Mouse (Mus musculus): ENCODE results near the gene Ly6g6f.
"Not testable (repeated sequence)": the region's sequence is repeated elsewhere in the genome, so short reads cannot be mapped to it uniquely, and the experiment has no call there.

The Ly6g6f gene

DNA sequence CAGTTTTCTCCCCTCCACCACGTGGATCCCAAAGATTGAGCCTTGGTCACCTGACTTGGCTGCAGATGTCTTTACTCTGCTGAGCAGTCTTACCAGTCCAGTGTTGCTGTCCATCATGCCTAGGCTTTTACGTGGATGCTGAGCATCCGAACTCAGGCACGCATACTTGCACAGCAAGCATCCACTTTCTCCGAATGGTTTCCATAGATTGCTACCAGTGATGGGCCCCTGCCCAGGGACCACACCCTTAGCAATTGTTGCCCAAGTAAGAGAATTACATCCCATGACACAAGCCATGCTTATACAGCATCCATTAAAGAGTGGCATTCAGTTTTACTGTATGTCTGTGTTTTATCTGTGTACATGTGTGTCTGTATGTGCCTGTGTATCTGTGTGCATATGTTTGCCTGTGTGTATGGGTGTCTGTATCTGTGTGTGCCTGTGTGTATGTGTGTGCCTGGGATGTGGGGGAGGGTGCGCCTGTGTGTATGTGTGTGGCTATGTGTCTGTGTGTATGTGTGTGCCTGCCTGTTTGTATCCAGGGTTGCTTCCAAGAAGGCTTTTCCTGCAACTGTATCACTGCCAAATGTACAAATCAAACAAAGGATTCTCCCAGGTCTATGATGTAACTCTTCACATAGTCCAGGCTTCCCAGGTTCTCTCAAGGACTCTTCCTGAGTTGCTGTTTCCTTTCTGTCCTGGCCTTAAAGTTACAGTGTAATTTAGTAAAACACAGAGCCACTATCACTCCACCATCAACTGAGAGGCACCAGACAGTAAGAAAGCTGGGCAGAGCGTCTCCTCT lies 29.5 kb downstream of the Ly6g6f start:
- DNase-seq (ENCODE audit: low read depth in 1 of 2, low spot score in 2 of 2), result no peak

DNA sequence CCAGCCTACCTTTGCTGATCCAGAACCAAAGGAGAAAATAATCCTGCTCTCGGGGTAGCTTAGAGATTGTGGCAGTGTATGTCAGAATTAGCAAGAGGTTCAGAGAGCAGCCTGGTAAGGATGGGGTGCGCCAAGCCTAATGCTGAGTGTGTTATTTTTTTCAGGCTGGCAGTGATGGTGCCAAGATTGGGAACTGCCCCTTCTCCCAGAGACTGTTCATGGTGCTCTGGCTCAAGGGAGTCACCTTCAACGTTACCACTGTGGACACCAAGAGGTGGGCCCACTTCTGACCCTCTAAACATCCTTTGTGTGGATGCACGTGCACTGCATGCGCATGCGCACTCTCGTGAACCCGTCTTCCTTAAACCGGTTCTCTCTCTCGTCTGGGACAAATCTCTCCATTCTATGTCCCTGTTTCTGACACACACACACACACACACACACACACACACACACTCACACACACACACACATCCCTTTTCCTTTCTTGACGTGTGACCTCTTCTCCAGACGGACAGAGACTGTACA lies 33.1 kb downstream of the Ly6g6f start:
- no peak for DNase-seq (ENCODE audit: low read depth in 1 of 2, low spot score in 2 of 2)

DNA sequence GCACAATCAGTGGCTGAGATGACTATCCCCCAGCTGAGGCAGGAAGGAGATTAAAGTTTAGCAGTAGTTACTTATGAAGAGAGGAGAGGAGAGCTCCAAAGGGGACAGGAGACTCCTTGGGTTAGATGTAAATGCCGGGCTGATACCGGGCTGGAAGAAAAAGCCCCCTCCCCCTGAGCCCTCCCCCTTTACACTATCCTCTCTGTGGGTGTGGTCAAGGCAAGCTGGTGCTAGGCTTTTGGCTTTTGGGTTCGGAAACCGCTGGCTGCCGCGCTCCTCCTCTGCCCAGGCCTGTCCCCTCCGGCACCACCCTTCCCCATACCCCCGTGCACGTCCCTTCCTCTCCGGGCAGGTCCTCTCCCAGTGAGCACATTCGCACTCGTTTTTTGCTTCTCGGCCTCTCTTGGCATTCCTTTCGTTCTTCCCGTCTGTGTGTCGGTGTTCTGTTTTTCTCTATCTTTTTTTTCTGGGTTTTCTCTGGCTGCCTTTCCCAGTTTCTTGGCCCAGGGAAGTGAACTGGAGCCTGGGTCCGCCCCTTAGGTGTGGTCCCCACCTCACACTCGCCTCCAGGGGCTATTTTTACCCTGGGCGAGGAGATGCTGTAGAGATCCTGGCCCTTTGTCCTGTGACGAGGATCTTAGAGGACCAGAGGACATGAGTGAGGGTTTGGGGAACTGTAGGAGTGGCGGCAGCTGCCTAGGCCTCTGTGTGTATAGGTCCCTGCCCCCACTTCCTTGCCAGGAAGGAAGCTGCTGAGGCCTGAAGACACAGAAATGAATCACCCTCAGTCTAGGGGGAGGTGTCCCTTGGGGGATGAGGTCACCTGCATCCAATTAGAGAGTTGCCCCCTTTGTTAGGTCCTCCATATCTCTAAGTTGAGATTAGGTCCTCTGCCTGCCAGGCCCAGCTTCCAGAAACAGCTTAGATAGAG lies 34.0 kb downstream of the Ly6g6f start:
- DNase-seq (ENCODE audit: low read depth in 1 of 2, low spot score in 2 of 2), result peak; percentile 55 to 56

DNA sequence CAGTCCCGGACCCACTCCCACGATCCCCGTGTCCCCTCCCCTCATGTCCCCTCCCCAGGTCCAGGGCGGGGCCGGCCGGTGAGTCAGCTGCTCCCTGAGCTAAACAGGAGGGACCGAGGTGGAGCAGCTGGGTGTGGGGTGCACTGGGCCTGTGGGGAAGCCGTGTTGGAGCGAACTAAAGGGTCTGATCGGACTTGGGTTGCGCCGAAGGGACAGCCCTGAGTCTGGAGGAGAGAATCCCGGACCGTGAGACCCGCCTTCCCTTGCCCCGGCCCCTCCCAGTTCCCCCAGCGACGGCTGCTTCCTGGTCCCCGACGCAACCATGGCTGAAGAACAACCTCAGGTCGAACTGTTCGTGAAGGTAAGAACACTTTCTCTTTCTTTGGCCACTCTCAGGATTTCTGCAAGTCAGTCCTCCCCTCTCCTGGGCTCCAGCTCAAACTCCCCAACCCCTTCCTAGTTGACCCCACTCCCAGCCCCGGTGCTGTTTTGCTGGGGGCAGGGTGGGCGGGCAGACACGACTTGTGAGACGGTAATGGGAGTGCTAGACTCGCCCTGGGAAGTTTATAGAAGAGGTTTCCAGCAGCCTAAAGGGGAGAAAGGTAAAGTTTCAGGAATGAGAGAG lies 35.2 kb downstream of the Ly6g6f start:
- peak in 1 of 2 experiments; percentile 55 for DNase-seq (ENCODE audit: low read depth in 1 of 2, low spot score in 2 of 2)

DNA sequence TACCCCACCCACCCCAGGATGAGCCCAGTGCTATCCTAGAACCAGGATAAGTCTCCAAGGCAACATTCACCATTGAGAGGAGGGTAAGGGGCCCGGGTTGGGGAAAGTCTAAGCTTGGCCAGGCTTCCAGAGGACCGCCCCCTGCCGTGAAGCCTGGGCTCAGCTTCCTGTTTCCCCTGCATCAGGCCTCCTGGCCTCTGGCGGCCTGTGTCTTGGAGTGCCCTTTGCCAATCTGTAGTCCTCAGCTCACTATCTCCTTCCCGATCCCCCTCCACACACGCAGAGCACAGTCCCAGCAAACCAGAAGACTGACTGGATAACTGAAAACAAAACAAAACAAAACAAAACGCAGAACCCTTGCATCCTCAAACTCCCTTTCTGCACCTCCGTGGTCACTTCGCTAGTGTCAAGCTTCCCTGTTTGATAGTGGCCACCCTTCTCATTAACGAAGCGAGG lies 35.8 kb downstream of the Ly6g6f start, which contains the start of gene Clic1:
TSS of gene Clic1 (plus strand) at position 406 of the 456 bp plus-strand sequence.
- no peak for DNase-seq (ENCODE audit: low read depth in 1 of 2, low spot score in 2 of 2)

DNA sequence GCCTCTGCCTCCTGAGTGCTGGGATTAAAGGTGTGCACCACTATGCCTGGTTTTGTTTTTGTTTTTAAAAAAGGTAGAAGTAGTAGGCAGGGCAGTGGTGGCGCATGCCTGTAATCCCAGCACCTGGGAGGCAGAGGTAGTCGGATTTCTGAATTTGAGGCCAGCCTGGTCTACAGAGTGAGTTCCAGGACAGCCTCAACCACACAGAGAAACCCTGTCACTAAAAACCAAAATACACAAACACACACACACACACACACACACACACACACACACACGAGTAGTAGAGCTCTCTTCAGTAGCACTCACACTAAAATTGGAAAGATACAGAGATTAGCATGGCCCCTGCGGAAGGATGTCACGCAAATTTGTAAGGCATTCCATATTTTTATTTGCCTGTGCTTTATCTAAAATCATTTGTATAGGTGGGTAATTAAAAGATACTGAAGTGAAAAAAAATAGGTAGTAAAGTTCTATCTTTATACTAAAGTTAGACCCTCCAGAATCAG lies 36.4 kb downstream of the Ly6g6f start:
- no peak for DNase-seq (ENCODE audit: low read depth in 1 of 2, low spot score in 2 of 2)

DNA sequence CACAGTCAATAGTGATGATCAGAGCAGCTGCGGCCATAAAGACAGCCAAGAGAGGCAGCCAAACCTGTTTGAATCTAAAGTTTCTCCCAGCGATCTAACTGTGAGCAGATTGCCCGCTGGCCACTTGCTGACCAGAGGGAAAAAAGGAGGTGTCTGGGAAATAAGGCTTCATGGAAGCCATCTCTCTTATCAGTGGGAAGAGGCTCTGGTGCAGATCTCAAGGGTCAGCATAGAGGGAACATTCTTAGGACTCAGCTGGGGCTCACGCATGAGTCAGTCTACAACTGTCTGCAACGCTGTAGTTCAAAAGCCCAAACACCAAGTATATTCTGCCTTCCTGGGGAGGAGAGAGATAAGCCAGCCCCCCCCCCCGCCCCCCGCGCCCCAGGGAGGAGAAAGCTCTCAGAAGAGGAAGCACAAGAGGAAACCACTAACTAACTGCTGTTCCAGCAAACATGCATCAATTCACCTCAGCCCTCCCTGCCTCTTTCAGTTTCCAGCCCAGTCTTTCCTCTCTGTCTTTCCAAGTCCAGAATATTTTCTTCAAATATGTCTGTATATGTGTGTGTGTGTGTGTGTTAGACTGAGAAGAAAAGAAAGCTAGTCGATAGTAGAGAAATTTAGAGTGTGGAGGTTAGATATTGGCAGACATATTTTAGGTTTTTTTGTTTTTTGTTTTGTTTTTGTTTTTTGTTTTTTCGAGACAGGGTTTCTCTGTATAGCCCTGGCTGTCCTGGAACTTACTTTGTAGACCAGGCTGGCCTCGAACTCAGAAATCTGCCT lies 37.1 kb downstream of the Ly6g6f start:
- DNase-seq (ENCODE audit: low read depth in 1 of 2, low spot score in 2 of 2), result no peak

DNA sequence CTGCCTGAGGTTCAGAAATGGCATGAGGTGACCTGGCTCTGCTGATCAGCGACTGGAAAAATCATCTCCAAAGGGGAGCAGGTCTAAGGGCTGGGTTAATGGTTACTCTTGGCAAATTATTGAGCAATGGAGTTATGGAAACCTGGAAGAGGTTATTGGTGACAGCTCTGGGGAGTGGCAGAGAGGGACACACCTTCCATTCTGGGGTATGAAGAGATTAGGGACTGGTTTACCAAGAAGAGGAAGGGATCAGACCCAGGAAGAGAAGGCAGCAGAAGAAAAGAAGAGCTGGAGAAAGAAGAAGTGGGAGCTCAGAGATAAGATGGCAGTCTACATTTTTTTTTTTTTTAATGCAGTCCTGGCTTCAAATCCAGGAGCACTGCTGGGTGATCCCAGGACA lies 37.7 kb downstream of the Ly6g6f start:
- no peak for DNase-seq (ENCODE audit: low read depth in 1 of 2, low spot score in 2 of 2)

DNA sequence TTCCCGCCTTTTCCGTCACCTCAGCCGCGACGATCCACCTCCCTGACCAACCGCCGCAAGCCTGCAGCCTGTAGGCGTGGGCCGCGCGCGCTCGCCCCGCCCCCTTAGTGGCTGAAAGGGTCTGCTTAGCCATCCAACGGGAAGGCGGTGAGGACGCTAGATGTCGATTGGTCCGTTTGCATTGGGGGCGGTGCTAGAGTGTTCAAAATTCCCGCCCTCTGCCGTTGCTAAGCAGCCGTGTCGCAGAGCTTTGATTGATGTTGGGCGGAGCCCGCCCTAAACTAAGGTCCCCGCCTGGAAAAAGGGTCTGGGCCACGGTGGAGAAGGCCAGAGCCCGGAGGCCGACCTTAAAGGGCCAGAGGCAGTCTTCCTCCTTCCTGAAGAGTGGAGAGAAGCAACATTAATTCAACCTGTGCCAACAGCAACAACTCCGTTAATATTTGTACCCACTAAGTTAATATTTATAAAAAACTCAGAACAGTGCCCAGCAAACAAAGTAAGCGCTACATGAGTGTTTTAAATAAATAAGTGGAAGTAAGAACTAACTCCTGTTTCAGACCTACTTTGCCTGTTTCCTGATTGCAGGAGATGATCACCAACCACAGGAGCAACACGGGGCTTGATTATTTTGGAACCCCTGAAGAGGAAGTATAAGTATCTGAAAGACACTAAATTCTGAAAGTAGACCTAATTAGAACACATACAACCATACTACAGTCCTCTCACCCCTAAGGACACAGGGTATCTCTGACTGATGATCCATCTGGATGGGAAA lies 38.5 kb downstream of the Ly6g6f start, which contains the start of gene Msh5:
TSS of gene Msh5 (minus strand) at position 65 of the 775 bp plus-strand sequence.
- DNase-seq (ENCODE audit: low read depth in 1 of 2, low spot score in 2 of 2), result peak; percentile 89

DNA sequence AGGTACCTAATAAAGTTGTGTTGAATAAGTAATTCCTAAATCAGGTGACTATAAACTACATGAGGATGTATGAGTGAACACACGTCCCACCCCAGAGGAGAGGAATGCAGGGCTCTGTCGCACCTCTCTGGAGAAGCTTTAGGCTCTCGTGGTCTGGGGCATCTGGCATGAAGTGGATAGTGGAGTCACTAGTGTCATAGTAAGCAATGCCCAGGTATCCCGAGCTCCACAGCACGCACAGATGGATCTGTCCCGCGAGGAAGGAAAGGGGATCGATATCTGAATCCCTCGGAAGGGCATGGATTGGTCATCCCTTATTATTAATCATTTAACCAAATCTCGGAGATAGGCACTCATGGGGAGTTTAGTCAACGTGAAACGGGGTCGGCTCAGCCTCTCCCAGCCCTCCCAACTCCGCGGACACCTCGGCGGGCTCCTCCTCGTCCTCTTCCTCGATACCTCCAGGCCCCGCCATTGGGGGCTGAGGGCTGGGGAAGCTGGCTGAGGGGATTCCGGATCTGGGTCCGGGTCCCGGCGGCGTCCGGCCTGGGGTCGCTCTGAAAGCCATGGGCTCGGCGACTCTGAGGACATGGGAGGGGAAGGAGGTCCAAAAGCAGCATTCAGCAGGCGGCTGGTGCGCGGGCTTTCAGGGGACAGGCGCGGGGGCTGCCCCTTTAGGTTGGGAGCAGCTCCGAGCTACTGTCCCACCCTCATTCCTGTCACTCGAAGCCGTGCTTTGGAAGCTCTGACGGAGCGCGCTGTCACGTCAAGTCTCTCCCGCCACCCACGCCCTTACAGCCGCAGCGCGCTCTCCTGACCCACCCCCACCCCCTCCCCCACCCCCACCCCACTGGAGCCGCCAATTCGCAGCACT lies 39.4 kb downstream of the Ly6g6f start:
- no peak for DNase-seq (ENCODE audit: low read depth in 1 of 2, low spot score in 2 of 2)

DNA sequence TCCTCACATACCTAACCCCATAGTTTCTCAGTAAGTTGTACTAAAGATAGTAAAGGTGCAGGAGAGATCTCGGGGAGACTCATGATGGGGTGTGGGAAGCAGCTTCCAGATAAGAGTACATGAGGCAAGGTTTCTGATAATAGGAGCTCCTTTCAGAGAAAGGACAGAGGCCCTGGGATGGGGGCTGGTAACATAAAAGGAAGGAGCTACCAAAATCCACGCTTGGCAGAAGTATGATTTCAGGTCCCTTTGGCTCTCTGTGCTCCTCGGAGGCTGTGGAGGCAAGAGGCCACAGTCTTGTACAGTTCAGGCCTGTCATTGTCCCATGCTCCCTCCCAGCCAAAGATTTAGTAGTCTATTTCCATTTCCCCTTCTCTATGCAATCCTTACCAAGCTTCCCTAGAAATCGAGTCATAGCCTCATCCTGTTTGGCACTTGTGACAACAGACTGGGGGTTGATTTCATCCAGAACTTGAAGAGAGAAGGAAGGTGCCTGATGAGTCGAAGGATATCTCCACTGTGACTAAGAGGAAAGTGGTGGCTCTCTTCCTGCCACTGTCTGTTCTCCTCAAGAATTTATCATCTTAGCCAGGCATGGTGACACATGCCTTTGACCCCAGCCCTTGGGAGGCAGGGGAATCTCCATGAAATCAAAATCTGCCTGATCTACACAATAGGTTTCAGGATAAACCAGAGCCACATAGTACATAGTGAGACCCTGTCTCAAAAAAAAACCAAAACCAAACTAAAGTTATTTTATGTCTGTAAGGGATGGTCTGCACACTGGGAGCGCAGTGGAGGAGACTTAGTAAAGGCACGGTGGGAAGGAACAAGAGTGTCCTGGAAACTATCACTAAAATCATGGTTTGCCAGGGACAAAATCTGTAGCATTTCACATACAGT lies 40.3 kb downstream of the Ly6g6f start:
- no peak for DNase-seq (ENCODE audit: low read depth in 1 of 2, low spot score in 2 of 2)

DNA sequence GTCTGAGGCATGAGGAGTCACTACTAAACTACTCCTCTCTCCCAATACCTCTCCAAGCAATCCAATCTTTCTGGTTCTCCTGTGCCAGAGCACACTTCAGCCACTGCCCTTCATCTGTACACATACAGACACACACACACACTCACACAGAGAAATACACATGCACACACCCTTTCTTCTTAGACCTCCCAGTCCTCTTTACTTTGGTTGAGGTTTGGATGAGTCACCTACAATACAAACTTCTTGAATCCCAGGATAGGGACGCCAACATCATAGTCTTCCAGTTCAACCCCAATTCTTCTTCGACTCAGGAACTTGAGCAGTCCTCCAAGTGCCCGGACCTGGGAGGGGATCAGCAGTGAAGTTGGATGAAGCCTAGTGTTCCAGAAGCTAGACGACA lies 41.6 kb downstream of the Ly6g6f start:
- no peak for DNase-seq (ENCODE audit: low read depth in 1 of 2, low spot score in 2 of 2)

DNA sequence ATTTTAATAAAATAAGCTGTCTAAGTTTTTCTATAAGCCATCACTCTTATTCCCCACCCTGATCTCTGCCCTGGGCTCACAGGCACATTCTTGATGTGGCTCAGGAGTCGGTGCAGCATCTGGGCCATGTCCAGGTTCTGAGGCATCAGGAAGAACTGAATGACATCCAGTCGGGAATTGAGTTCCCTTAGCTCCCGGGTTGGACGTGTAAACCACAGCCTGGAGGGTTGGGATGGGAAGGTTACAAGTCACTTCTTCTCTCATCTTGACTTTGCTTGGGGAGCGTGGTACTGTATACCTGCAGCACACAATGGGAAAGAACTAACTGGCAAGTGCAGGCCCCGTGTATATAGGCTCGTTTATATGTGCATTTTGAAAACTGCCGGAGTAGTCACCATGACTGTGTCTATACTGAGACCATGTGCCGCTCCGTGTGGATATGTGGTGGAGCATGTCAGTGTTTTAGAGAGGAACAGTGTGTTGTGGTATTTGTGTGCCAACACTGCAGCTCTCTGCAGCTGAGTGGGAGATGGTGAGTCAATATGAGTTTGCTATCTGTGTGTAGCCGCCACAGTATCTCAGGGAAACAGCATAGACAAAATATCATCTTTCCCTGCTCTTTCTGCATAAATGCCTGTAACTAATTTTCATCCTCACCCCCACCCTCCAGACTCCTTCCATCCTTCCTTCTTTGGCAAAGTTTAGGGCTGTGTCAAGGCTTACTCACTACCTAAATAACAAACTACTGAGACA lies 46.1 kb downstream of the Ly6g6f start:
- no peak for DNase-seq (ENCODE audit: low read depth in 1 of 2, low spot score in 2 of 2)

DNA sequence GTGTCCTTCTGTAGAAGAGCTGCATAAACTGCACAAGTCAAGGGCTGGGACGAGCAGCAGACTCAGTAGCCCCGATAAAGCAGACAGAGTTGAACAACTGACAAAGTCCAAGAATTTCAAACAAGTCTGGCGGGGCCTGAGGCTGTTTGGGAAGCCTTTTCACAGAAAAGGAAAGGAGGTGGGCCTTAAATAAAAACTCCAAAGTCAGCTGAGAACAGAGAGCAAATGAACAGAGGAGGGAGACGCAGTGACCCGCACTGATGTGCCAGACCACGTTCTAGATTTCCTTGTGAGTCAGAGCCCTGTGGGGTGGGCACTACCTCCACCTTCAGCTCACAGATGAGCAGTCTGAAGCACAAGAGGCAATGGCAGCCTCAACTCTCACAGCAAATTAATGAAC lies 50.5 kb downstream of the Ly6g6f start:
- DNase-seq (ENCODE audit: low read depth in 1 of 2, low spot score in 2 of 2), result no peak

DNA sequence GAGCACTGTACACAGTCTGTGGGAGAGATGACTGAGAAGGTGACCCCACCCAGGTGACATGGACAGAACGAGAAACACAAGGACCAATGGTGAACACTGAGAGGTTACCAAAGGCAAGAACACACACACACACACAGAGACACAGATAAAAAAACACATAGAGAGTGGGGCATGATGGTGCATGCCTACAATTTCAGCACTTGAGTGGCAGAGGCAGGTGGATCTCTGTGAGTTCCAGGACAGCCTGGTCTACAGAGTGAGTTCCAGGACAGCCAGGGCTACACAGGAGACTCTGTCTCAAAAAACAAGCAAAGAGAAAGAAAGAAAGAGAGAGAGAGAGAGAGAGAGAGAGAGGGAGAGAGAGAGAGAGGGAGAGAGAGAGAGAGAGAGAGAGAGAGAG lies 51.7 kb downstream of the Ly6g6f start:
- not testable (repeated sequence) for DNase-seq (ENCODE audit: low read depth in 1 of 2, low spot score in 2 of 2)

DNA sequence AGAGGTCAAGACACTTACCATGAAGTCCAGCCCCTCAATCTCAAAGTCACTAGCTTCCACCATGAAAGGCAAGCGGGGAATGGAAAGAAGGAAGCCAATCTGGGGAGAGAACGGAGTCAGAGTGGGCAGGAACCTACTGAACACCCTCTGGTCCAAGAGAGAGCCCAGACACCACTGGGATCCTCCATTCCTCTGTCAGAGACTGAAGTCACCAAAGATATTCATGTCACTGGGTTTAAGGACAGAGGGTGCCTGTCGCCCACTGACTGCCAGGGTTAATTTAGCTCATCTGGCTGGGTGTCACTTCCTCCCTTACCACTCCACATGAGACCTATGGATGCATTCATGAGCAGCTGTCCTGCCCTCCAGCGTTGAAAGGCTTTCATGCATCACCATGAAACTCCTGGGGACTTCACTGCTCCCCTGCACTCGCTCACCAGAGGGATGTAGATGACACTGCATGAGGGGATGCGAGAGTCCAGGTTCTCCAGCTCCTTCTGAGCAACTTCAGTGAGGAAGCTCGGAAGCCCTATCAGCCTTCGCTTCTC lies 53.0 kb downstream of the Ly6g6f start:
- no peak for DNase-seq (ENCODE audit: low read depth in 1 of 2, low spot score in 2 of 2)

Measured in monocyte, adult 2 months (primary cell).